In genomic region chr7:44484841-44485571, GRCm38 (mm10) we compare ENCODE assay signal across 2 mouse cellular contexts.
A peak's percentile ranks its signal among the peaks of the same experiment; 100 is the strongest.
TF ChIP-seq lines count a peak whose summit lies in the region.

No protein-coding gene starts in this region.

TF ChIP-seq in C2C12, 6 proteins besides CTCF, POLR2A, EP300 and RAD21:
- no peak for TF ChIP-seq MYOG (IDR thresholded peaks at IDR 0.05; ENCODE audit: control insufficient read depth, extremely low read depth, insufficient read length)
- no peak for TF ChIP-seq USF1 (IDR thresholded peaks at IDR 0.05; ENCODE audit: low read depth)
- TF ChIP-seq MAX (IDR thresholded peaks at IDR 0.05) = no peak
- no peak for TF ChIP-seq MYOD1 (IDR thresholded peaks at IDR 0.05; ENCODE audit: control insufficient read depth, insufficient read length, low read depth)
- no peak for TF ChIP-seq CEBPB (IDR thresholded peaks at IDR 0.05; ENCODE audit: low read depth)
- no peak for TF ChIP-seq FOSL1 (IDR thresholded peaks at IDR 0.05; ENCODE audit: insufficient read depth, low read length, poor library complexity, severe bottlenecking)

TF ChIP-seq in myocyte, 11 proteins besides CTCF, POLR2A, EP300 and RAD21:
- TF ChIP-seq REST (IDR thresholded peaks at IDR 0.05; ENCODE audit: insufficient read depth, insufficient read length) = no peak
- no peak for TF ChIP-seq MYOG (IDR thresholded peaks at IDR 0.05; ENCODE audit: control insufficient read depth in 1 of 3, insufficient read depth in 1 of 3, insufficient read length in 2 of 3, low read depth in 2 of 3)
- TF ChIP-seq CEBPB (IDR thresholded peaks at IDR 0.05; ENCODE audit: insufficient read depth, poor library complexity, severe bottlenecking) = no peak
- no peak for TF ChIP-seq E2F4 (IDR thresholded peaks at IDR 0.05; ENCODE audit: insufficient read depth)
- TF ChIP-seq SRF (IDR thresholded peaks at IDR 0.05; ENCODE audit: control insufficient read depth, insufficient read length, low read depth) = no peak
- no peak for TF ChIP-seq MAX (IDR thresholded peaks at IDR 0.05; ENCODE audit: low read depth)
- TF ChIP-seq POLR2AphosphoS2 (IDR thresholded peaks at IDR 0.05; ENCODE audit: insufficient read length, low read depth) = peak; percentile 12
